Mouse (Mus musculus) heart, adult 8-10 months (tissue): ENCODE results near the gene Gm20388. TPM values are rescaled to one million over a fixed set of nuclear protein-coding genes. Genes with fewer than 3 reads are reported as not detected.
A peak's percentile ranks its signal among the peaks of the same experiment; 100 is the strongest.

Experiments used
- DNase-seq: peaks from one replicate; pipeline ENCODE4 v3.0.0; 2022; ENCODE audit warnings: low spot score
- total RNA-seq, 4 experiments: library from RNA; stranded (reverse); gene quantifications; 2 replicates each; pipeline ENCODE4 v1.2.4; 2022

Gene Gm20388
- total RNA-seq, 4 experiments from 2014 or later = 4.2 to 6.7 TPM; not detected in 2

DNA sequence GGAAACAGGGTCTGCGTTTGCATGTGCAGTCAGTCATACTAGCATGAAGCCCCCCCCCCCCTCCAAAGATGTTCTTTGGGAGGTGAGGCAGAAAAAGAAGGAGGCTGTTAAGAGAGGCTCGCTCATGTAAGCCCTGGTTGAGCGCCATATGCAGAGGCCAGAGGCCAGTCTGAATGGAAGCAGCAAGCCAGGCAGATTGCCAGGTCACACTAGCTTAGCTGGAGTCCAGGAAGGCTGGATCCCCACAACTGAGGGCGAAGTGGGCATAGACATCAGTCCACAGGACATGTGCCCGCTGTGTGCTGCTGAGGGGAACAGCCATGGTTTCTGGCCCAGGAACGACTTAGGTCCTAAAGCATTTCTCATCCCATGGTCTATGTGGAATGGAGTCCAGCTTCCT lies 477.6 kb downstream of the Gm20388 start:
- DNase-seq = no peak

DNA sequence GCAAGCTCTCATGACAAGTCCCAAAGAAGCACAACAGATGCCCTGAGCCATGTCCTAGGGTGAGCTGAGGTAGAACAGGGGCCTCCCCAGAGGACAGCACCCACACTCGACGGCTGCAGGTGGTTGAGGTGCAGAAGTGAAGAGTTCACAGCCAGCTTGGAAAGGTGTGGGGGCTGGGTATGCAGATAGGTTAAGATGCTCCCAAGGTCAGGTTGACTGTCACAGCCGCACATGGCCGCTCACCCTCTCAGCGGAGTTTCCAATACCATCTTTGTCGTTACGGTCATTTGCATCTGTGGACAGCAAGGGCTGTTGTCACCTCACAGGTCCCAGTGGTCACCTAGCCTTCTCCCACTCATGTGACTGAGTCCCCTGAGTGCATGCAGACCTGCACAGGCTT lies 480.0 kb downstream of the Gm20388 start:
- DNase-seq = no peak

DNA sequence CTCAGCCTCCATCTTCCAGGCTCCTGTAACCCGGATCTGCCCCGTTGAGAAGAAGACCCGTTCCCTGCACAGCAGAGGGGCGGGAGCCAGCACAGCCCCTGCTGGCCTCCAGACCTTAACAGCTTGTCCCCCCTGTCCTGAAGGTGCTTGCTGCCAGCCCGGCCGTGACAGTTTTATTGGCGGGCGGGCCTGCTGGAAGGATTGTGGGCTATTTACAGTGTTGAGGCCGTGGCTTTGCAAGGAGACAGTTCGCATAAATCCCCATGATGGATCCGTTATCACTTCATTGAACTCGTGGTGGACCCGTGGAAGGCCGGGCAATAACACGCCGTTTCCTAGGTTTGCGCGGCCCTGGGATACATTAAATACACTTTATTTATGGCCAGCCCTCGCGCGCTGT lies 481.2 kb downstream of the Gm20388 start:
- DNase-seq = no peak

DNA sequence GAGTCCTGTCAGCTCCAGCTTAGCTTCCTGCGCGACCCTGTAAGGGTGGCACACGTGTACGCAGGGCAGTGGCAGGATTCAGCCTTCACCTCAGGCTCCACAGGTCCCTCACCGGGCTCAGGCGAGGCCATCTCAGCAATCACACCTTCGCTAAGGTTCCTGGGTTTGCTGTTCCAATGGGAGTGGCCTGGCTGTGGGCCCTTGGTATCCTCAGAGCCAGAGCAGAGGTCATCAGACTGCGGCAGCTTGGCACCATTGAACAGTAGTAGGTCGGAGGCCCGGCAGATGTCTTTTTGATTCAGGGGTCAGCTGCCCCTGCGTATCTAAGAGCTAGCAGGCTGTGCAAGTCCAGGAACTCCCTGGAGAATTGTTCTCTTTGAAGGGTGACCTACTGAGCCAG lies 482.4 kb downstream of the Gm20388 start:
- no peak for DNase-seq

DNA sequence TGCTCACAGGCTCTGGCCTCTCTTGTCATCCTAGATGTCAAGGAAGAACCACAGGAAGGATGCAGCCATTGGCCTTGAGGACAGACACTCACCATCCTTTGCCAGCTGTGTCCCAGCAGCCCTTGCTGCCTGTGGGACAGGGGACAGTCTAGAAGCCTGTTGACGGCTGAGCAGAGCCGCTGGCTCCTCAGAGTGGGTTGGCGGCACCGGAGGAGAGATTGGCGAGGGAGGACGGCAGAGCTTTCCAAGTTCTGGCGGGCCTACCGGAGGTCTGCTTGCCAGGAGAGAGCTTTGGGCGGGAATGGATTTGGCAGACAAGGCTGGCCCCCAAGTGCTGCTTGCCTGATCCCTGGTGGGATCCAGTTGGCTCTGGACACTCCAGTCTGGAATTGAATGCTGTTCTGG lies 483.2 kb downstream of the Gm20388 start:
- no peak for DNase-seq

DNA sequence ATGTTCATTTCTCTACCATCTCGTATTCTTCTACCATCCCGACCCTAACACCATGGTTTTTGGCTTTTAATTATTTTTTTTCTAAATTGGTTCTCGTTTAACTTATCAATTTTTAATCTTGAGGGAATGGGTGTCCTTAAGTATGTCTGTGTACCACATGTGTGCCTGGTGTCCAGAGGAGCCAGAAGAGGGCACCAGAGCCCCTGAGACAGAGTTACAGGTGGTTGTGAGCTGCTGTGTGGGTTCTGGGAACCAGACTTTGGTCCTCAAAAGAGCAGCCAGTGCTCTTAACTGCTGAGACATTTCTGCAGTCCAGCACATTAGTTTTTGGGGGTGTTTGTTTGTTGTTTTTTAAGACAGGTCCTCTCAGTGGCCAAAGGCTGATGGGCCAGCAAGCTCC lies 485.3 kb downstream of the Gm20388 start:
- DNase-seq = no peak

DNA sequence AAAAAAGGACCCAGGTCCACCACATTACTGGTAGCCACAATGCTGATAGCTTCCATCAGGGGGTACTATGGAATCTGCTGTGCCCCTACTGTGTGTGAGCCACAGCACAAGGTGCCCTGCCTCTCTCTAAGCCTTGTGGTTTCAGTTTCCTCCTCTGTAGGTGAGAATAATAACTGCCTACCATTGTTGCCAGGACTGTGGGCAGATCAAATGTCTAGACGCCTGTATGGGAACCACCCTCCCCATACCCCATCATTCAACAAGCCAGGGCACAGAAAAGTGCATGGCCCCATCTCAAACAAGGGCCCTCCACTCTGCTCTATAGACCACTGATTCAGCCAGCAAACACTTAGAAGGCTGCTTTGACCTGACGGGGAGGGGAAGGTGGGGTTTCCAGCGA lies 486.1 kb downstream of the Gm20388 start:
- no peak for DNase-seq

DNA sequence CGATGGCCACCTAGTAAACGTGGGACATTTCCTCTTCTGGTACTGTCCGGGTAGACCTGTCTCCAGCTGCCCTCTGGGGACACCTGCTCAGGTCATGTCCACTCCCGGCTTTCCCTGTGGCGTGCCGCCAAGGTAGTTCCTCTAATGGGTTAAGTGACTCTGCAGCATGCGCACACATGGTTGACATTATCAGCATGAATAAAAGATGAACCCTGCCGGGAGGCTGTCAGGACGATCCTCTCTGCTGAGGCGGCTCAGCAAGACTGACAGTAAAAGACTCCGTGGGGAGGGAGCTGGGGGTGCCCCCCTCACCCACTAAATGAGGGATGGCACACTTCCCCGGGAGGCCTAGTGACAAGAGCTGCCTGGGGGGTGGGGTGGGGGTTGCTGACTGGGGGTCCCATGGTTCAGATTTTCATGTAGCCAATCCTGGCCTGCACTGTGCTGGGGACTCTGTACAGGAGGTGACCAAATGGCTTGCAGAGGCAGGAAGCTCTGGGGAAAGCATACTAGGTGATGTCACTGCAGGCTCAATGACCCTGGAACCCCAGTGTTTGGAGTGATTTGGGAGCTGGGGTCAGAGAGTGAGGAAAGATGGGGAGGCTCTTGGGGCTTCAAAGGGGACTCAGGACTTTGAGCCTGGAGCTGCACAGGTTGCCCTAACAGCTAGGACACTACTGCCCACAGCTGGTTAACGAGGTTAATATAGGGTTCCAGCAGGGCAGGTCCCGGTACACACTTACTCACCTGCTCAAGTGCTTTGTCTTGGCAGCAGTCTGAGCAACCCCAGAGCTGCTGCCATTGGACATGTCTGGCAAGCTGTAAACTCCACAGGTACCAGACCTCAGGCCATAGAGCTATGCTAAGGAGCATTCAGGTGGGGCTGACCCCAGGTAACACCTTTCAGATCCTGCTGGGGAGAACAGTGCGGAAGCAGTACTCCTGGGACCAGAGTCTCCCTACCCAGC lies 487.1 kb downstream of the Gm20388 start:
- DNase-seq = no peak

DNA sequence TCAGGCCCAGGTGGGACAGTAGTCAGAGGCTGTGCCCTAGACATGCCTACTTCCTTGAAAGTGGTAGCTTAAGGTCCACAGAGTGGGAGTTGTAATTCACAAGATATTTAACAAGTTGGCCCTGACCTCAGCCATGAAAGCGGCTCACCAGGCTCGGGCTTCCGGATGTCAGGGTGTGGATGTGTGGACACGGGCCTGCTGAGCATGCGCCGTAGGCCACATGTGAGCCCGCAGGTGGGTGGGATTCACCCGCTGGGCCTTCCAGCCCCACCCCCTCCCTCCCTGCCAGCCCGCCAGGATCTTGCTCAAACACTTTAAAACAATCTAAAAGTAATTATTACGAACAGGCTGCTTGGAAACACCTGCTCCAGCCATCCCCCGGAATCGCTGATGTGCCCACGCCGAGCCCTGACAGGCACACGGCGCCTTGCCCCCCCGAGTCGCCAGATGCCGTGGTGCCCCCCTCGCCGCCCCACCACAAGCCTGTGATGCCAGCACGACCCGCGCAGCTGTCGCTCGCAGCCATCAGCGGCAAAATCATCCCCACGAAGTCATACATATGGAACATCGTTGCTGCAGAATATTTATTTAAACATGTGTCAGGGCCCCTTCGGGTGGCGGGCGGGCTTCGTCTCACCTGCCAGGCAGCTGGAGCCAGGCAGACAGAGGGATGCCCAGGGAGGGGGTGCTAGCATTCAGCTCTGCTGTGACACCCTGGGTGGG lies 488.7 kb downstream of the Gm20388 start:
- no peak for DNase-seq

DNA sequence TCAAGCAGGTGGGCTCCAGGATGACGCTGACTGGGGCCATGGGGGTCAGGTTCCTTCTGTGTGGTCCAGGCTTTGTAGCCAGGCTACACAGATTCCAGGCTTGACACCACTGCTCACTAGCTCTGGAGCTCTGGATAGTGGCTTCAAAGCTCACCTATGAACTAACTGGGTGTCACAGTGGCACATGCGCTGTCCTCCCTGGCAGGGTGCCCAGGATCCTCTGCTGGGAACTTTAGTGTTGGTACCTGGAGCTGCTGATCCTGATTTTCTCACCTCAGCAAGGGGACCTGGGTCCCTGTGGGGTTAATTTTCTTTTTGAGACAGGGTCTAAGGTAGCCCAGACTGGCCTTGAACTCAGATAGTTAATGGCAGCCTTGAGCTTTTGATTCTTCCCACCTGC lies 490.6 kb downstream of the Gm20388 start:
- DNase-seq = no peak

DNA sequence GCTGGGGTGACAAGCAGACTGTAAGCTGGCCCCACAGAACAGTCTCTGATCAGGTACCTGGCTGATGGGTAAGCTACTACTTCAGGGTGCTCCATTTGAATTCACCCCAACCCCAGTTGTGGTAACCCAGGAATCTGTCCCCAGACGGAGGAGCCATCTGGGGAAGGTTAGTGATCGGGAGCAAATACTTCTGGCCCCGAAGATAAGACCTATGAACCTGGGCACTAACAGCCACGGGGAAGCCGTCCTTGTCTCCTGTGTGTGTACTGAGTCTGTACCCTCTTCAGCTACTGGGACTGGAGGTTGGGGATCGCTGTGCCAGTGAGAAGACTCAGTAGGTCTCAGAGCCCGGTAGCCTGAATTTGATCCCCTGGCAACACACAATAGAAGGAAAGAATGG lies 491.1 kb downstream of the Gm20388 start:
- no peak for DNase-seq

DNA sequence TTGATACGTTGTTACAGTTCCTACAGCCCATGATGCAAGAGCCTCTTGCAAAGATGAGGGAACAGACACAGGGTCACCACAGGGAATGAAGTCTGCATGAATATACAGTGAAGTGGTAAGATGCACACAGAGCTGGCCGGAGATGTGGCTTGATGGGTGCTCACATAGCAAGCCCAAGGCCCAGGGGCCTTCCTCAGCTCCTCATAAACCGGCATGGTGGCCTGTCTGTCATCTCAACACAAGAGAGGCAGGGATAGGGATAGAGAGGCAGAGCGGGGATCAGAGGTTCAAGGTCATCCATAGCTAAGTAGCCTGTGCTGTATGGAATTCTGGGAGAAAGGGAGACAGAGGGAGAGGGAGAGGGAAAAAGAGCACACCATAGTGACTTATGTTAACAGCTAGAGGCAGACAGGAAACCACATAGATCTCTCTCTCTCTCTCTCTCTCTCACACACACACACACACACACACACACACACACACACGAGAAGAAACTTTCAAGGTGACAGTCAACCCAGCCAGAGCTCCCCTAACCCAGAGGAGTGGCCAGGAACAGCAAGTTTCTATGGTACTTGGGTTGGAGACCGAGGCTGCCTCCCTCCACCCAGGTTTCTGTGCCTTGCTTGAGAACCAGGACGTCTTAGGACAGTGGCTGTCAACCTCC lies 493.1 kb downstream of the Gm20388 start:
- DNase-seq = no peak

DNA sequence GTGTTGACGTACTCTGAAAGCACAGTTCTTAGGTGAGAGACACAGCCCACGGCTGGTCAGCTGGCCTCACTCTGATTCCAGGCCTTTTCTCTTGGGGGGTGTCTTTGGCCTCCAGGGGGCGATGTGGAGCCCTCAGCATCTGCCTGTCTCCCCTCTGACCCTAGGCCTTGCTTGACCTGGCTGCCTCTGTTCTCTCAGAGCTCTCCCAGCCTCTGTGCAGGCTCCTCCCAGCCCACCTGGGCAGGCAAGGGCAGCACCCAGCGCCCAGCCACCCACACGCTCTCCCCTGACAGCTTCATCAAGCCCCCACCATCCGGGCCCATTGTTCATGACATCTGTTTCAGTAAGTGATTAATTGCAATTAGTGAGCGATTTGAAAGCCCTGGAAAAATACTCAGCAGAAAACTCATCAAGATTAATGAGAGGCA lies 494.0 kb downstream of the Gm20388 start:
- peak; percentile 47 for DNase-seq

DNA sequence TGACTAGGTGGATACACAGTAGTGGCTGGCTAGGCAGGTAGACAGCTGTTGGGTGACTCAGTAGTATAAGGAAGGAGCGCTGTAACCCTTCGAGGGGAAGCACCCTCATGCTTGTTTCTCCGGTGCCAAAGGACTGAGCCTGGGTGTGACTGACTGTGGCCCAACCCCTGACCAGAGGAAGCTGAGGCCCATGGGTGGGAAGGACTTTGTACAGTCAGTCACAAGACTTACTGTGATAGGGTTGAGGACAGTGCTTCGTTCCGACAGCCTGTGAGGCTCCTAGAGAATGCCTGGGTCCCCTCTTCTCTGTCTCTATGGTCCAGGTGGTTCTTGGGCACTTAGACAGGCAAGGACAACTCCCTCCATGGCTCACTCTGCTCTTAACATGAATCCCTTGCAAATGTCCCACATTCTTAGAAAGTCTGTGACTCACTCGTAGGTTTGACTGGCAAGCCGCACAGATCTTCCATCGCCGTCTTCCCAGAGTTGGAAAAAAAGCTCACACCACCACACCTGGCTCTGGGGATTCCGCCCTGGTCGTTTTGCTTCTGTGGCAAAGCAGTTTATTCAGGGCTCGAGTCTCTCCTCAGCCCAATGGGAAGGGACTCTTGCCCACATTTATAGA lies 495.5 kb downstream of the Gm20388 start:
- no peak for DNase-seq

DNA sequence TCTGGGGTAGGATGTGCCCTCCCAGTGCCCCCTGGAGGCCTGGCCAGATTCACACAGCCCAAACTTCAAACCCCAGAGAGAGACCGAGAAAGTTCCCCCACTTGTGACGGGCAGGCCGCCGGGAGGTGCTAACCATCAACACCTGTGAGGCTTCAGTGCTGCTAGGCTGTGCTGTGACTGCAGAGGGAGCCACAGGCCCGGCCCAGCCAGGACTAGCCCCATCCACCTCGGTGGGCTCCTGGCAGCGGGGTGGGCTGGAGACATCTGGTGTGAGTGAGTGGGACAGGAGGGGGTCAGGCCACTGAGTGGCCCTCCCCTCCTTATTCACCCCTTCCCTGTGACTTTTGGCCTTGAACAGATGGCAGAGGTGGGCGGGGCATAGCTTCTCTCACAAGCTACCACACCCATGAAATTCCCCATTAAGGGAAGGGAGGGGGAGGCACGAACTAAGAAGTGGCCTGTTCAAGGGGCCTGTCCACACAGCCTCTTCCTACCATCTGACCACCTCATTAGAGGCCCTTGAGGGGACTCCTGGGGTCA lies 497.1 kb downstream of the Gm20388 start:
- peak; percentile 44 for DNase-seq

DNA sequence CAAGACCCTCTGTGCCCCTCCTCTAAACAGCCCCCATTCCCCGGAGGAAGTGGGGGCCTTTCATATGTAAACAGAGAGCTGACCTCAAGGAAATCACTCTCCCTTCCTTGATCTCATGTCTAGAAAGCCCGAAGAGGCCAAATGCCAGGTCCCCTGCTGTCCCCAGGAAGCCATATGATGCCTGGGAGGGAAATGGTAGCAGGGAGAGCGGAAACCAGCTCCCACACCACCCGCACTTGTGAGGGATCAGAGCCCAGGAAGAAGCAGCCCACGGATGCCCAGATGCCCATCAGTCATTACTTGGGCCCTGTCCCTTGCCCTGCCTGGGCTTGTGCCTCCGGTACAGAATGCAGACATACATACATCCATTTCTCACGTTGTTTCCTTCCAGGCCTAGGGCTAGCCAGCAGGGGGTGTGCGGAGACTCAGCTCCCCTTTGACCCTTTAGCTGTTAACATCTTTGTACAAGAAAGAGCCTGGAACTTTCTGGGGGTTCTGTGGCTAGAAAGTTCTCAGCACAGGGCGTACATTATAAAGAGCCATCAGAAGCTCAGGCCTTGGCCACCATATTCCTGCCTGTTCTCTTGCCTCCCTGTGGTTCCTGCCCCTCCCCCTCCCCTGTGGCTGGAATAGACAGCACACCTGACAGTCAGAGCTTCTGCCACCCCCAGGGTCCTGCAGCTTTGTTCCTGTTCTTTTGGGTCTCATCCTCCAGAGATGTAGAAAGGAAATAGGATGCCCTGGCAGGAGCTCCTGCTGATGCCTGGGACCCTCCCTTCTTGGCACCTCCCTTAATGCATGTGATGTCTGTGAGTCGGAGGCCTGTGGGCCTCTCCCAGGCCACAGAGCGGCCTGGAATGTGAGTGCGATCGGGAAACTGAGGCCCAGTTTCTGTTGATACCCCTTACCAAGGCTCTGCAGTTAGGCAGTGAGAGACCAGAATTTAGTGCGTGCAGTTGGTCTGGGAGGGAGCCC lies 497.9 kb downstream of the Gm20388 start:
- no peak for DNase-seq

DNA sequence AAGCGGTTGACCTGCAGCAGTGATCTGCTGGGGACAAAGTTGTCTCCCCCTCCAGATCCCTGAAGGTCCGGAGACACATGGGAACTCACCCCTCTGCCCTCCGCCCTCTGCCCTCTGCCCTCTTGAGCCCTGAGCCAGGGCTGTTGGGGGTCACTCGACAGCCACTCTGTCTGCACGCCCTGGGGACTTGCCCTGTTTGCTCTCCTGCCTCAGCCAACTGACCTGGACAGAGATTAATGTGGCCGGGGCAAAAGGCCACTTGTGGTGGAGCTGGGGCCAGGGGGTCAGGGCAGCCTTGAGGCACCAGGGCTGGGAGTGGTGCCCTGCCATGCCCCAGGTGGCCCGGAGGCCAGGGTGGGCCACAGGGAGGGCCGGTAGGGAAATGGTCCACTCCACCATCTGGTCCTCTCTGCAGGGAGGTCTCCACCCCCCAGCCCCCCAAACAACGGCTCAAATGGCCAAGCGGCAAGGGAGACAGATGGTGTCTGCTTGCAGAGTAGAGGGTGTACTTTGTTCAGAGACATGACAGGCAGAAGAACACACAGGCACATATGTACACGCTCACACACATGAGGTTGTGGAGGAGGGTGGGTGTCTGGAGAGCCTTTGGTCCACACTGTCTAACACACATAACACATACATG lies 498.9 kb downstream of the Gm20388 start:
- no peak for DNase-seq

DNA sequence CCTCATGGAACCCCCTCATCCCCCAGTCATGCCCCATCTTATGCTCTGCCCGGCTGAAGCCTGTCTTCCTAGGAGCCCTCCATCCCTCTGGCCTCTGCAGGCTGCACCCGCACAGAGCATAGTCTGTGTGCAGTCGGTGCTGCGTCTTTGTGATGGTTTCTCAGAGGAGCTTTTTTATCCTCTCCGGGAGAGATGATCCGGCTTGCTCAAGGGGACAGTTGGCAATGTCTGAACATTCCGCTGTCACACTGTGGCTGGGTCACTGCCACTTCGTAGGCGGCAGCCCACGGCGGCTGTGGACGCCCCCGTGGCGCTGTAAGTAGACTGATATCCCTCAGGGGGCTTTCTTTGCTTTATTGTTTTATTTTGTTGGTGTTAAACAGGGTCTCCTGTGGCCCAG lies 500.4 kb downstream of the Gm20388 start:
- no peak for DNase-seq

DNA sequence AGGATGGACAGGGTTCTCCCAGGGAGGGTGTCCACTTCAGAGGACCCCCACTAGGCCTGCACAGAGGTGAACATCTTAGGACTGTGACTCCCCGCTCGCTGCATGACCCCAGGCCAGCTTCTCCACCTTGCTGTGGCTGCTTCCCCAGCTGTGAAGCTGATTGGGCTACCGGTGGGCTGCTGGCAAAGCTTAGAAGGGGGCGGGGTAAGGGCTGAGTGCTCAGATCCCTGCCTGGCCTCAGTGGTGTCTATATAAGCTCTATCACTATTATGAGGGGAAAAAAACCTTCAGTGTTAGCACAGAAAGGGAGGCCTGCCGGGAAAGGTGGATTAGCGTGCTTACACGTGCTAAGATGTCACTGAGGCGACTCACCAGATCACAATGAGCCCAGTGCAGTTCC lies 501.2 kb downstream of the Gm20388 start:
- no peak for DNase-seq

DNA sequence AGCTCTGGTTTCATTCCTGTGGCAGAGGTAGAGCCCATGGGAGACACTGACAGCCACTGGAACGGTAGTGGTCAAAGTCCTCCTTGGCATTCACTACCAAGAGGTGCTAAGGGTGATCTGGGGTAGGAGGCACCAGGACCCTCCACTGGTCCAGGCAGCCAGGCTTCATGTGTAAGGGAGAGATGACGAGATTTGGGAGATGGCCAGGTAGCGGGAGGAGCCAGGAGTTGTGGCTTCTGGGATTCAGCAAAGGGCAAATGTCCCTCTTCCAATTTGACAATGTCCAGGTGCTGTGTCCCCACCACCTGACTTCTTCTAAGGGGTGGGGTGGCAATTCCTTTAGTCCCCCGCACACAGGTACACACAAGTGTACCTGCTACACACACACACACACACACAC lies 501.7 kb downstream of the Gm20388 start:
- DNase-seq = no peak
